Mouse (Mus musculus) limb, embryonic 11.5 days (tissue): ENCODE results near the gene Ms4a15. TPM values are rescaled to one million over a fixed set of nuclear protein-coding genes. Genes with fewer than 3 reads are reported as not detected.

Experiments used
- ATAC-seq: fragments of 200-750 bp; cut with Nextera tagmentation; 2 replicates; pipeline ENCODE4 v1.8.0; 2017; ENCODE audit warnings: low read depth; ENCODE audit not compliant: insufficient number of reproducible peaks, low FRiP score, low TSS enrichment
- DNase-seq: peaks from one replicate; pipeline ENCODE4 v3.0.0-alpha.2; 2015; ENCODE audit warnings: low spot score
- H3K27ac ChIP-seq: fragments of 300-500 bp; sonication (generic); replicated peaks from 2 replicates; pipeline ENCODE4 v1.5.1; 2014; ENCODE audit warnings: low read depth, mild to moderate bottlenecking, low read length
- H3K27me3 ChIP-seq: fragments of 300-500 bp; sonication (generic); 2 replicates; pipeline ENCODE4 v1.6.1; 2014; ENCODE audit warnings: mild to moderate bottlenecking, low read length, mixed read lengths; ENCODE audit not compliant: control insufficient read depth, insufficient read depth
- H3K36me3 ChIP-seq: fragments of 300-500 bp; sonication (generic); 2 replicates; pipeline ENCODE4 v1.6.1; 2014; ENCODE audit warnings: mild to moderate bottlenecking, low read length, moderate library complexity, mixed read lengths; ENCODE audit not compliant: control insufficient read depth, insufficient read depth
- H3K4me1 ChIP-seq: fragments of 300-500 bp; sonication (generic); 2 replicates; pipeline ENCODE4 v1.6.1; 2014; ENCODE audit warnings: low read length, mixed read lengths; ENCODE audit not compliant: control insufficient read depth, insufficient read depth
- H3K4me2 ChIP-seq: fragments of 300-500 bp; sonication (generic); 2 replicates; pipeline ENCODE4 v1.6.1; 2014; ENCODE audit warnings: low read depth, mild to moderate bottlenecking, moderate library complexity; ENCODE audit not compliant: severe bottlenecking
- H3K4me3 ChIP-seq: fragments of 300-500 bp; sonication (generic); 2 replicates; pipeline ENCODE4 v1.5.1; 2014; ENCODE audit warnings: low read depth, low read length
- H3K9ac ChIP-seq: fragments of 300-500 bp; sonication (generic); 2 replicates; pipeline ENCODE4 v1.6.1; 2014; ENCODE audit warnings: mild to moderate bottlenecking, low read length
- H3K9me3 ChIP-seq: fragments of 300-500 bp; sonication (generic); 2 replicates; pipeline ENCODE4 v1.6.1; 2016; ENCODE audit warnings: low read length; ENCODE audit not compliant: control insufficient read depth
- WGBS: fragments of 180-500 bp; shearing (Covaris S2); extraction: QIAGEN DNeasy Blood & Tissue Kit; methylation state at CpG from one replicate; pipeline ENCODE4 v1.1.7; 2014; 5-methylcytosine and 5-hydroxymethylcytosine counted together
- polyA plus RNA-seq: library from polyadenylated mRNA; unstranded; fragments of >200 nt; fragmentation: Nextera tagmentation; extraction: Ambion mirVana; gene quantifications from 2 replicates; pipeline ENCODE4 v1.2.1, GENCODE M21; 2014

The Ms4a15 gene
- 0.18 TPM in 1 of 2 replicates, not detected in the other for polyA plus RNA-seq

GRCm38 (mm10) chr19:10993150-10993549 lies at the start of gene Ms4a15:
Gene Ms4a15, minus strand, starts transcription at chr19:10993250.
- ATAC-seq (no peak), DNase-seq (no peak)
- Histone ChIP-seq H3K9me3 (no peaks in the 10 kb centered on the region), H3K9ac (no peak within 1 kb of the TSS), H3K4me3 (no peak within 1 kb of the TSS), H3K4me1 (no peaks in the 10 kb centered on the region), H3K36me3 (no peaks in the 10 kb centered on the region), H3K27ac (no peak within 1 kb of the TSS), H3K4me2 (no peak within 1 kb of the TSS), H3K27me3 (no peaks in the 10 kb centered on the region)
- WGBS, result 87% methylated on average over 7 of the region's 7 CpGs

GRCm38 (mm10) chr19:11037570-11037969 lies 44.5 kb upstream of the Ms4a15 start:
- H3K4me3 ChIP-seq, result no peak overlapping the region
- DNase-seq, result no peak
- H3K4me2 ChIP-seq, result no peak overlapping the region
- H3K9me3 ChIP-seq, result no peaks in the 10 kb centered on the region
- no peaks in the 10 kb centered on the region for H3K36me3 ChIP-seq
- H3K4me1 ChIP-seq, result no peaks in the 10 kb centered on the region
- H3K27me3 ChIP-seq, result no peaks in the 10 kb centered on the region
- no peak overlapping the region for H3K9ac ChIP-seq
- no peak overlapping the region for H3K27ac ChIP-seq
- ATAC-seq, result no peak

GRCm38 (mm10) chr19:11022382-11022781 lies 29.3 kb upstream of the Ms4a15 start:
- H3K4me2 ChIP-seq, result no peak overlapping the region
- no peak overlapping the region for H3K4me3 ChIP-seq
- no peaks in the 10 kb centered on the region for H3K4me1 ChIP-seq
- H3K9me3 ChIP-seq, result no peaks in the 10 kb centered on the region
- H3K27ac ChIP-seq, result no peak overlapping the region
- DNase-seq, result no peak
- no peak for ATAC-seq
- no peaks in the 10 kb centered on the region for H3K27me3 ChIP-seq
- H3K9ac ChIP-seq, result no peak overlapping the region
- H3K36me3 ChIP-seq, result no peaks in the 10 kb centered on the region

GRCm38 (mm10) chr19:11017891-11018290 lies 24.8 kb upstream of the Ms4a15 start, which contains the start of gene Ms4a18:
Gene Ms4a18, minus strand, starts transcription at chr19:11018031.
- Histone ChIP-seq H3K36me3 (no peaks in the 10 kb centered on the region), H3K27me3 (no peaks in the 10 kb centered on the region), H3K4me3 (no peak within 1 kb of the TSS), H3K9me3 (no peaks in the 10 kb centered on the region), H3K9ac (no peak within 1 kb of the TSS), H3K4me1 (no peaks in the 10 kb centered on the region), H3K27ac (no peak within 1 kb of the TSS), H3K4me2 (no peak within 1 kb of the TSS)
- ATAC-seq (no peak), DNase-seq (no peak)
- 79% methylated on average over 3 of the region's 3 CpGs for WGBS

GRCm38 (mm10) chr19:11017251-11017650 lies 24.2 kb upstream of the Ms4a15 start:
- H3K4me3 ChIP-seq, result no peak overlapping the region
- no peaks in the 10 kb centered on the region for H3K36me3 ChIP-seq
- no peak overlapping the region for H3K4me2 ChIP-seq
- no peak overlapping the region for H3K27ac ChIP-seq
- H3K9ac ChIP-seq, result no peak overlapping the region
- H3K27me3 ChIP-seq, result no peaks in the 10 kb centered on the region
- no peaks in the 10 kb centered on the region for H3K4me1 ChIP-seq
- DNase-seq, result no peak
- H3K9me3 ChIP-seq, result no peaks in the 10 kb centered on the region
- WGBS, result 97% methylated on average over 2 of the region's 2 CpGs
- no peak for ATAC-seq

GRCm38 (mm10) chr19:11015998-11016397 lies 22.9 kb upstream of the Ms4a15 start:
- no peak for ATAC-seq
- no peak overlapping the region for H3K4me2 ChIP-seq
- WGBS, result 86% methylated on average over 1 of the region's 1 CpGs

GRCm38 (mm10) chr19:11015468-11015867 lies 22.4 kb upstream of the Ms4a15 start:
- H3K4me3 ChIP-seq, result no peak overlapping the region
- no peaks in the 10 kb centered on the region for H3K4me1 ChIP-seq
- no peak for ATAC-seq
- no peak overlapping the region for H3K27ac ChIP-seq
- H3K4me2 ChIP-seq, result no peak overlapping the region
- H3K27me3 ChIP-seq, result no peaks in the 10 kb centered on the region
- H3K36me3 ChIP-seq, result no peaks in the 10 kb centered on the region
- no peak for DNase-seq
- no peaks in the 10 kb centered on the region for H3K9me3 ChIP-seq
- H3K9ac ChIP-seq, result no peak overlapping the region

More at GRCm38 (mm10) chr19:11015998-11016397, 22.9 kb upstream of the Ms4a15 start:
- Histone ChIP-seq H3K36me3 (no peaks in the 10 kb centered on the region), H3K4me1 (no peaks in the 10 kb centered on the region), H3K27ac (no peak overlapping the region), H3K9ac (no peak overlapping the region), H3K27me3 (no peaks in the 10 kb centered on the region), H3K4me3 (no peak overlapping the region), H3K9me3 (no peaks in the 10 kb centered on the region)
- DNase-seq, result no peak

- no peak overlapping the region for H3K4me3 ChIP-seq
- no peaks in the 10 kb centered on the region for H3K9me3 ChIP-seq
- no peaks in the 10 kb centered on the region for H3K27me3 ChIP-seq
- H3K27ac ChIP-seq, result no peak overlapping the region
- DNase-seq (no peak), ATAC-seq (no peak)
- no peak overlapping the region for H3K4me2 ChIP-seq
- no peaks in the 10 kb centered on the region for H3K36me3 ChIP-seq
- no peak overlapping the region for H3K9ac ChIP-seq
- H3K4me1 ChIP-seq, result no peaks in the 10 kb centered on the region
Observed at GRCm38 (mm10) chr19:10991911-10992310, 1.1 kb downstream of the Ms4a15 start.

- 15% methylated on average over 1 of the region's 1 CpGs for WGBS
- Histone ChIP-seq H3K36me3 (no peaks in the 10 kb centered on the region), H3K4me2 (no peak overlapping the region), H3K27ac (no peak overlapping the region), H3K4me1 (no peaks in the 10 kb centered on the region), H3K4me3 (no peak overlapping the region), H3K27me3 (no peaks in the 10 kb centered on the region), H3K9me3 (no peaks in the 10 kb centered on the region), H3K9ac (no peak overlapping the region)
- ATAC-seq (no peak), DNase-seq (no peak)
Observed at GRCm38 (mm10) chr19:10990751-10991150, 2.3 kb downstream of the Ms4a15 start.
